Mouse (Mus musculus) midbrain, embryonic 11.5 days (tissue): ENCODE measurements at regions not wholly inside any gene's neighbourhood (a gene's known extent, or its start where the extent isn't known, plus 50 kb on each side); places are given as distances from the start of the nearest gene placed in this dataset.

Experiments
- ATAC-seq: fragments of 200-750 bp; cut with Nextera tagmentation; 2 replicates; pipeline ENCODE4 v1.8.0; 2017; ENCODE audit warnings: moderate TSS enrichment, moderate library complexity; ENCODE audit not compliant: low FRiP score
- DNase-seq: peaks from one replicate; pipeline ENCODE4 v3.0.0; 2015; ENCODE audit warnings: low spot score; ENCODE audit errors: missing footprints
- H3K27ac ChIP-seq: fragments of 300-500 bp; sonication (generic); 2 replicates; pipeline ENCODE4 v1.5.1; 2014; ENCODE audit warnings: low read depth, low read length
- H3K27me3 ChIP-seq: fragments of 300-500 bp; sonication (generic); 2 replicates; pipeline ENCODE4 v1.6.1; 2014; ENCODE audit warnings: mild to moderate bottlenecking, low read length, moderate library complexity, mixed read lengths; ENCODE audit not compliant: control insufficient read depth, insufficient read depth
- H3K36me3 ChIP-seq: fragments of 300-500 bp; sonication (generic); 2 replicates; pipeline ENCODE4 v1.6.1; 2014; ENCODE audit warnings: mild to moderate bottlenecking, low read length, moderate library complexity, mixed read lengths; ENCODE audit not compliant: control insufficient read depth, insufficient read depth
- H3K4me1 ChIP-seq: fragments of 300-500 bp; sonication (generic); 2 replicates; pipeline ENCODE4 v1.6.1; 2014; ENCODE audit warnings: low read length; ENCODE audit not compliant: control insufficient read depth, insufficient read depth
- H3K4me2 ChIP-seq: fragments of 300-500 bp; sonication (generic); 2 replicates; pipeline ENCODE4 v1.6.1; 2014; ENCODE audit warnings: mild to moderate bottlenecking, moderate library complexity
- H3K4me3 ChIP-seq: fragments of 300-500 bp; sonication (generic); 2 replicates; pipeline ENCODE4 v1.5.1; 2014; ENCODE audit warnings: low read depth, low read length
- H3K9ac ChIP-seq: fragments of 300-500 bp; sonication (generic); 2 replicates; pipeline ENCODE4 v1.6.1; 2014; ENCODE audit warnings: low read length
- H3K9me3 ChIP-seq: fragments of 300-500 bp; sonication (generic); 2 replicates; pipeline ENCODE4 v1.6.1; 2016; ENCODE audit warnings: low read length; ENCODE audit not compliant: control insufficient read depth
- WGBS: fragments of 180-500 bp; shearing (Covaris S2); extraction: QIAGEN DNeasy Blood & Tissue Kit; methylation state at CpG from one replicate; pipeline ENCODE4 v1.1.7; 2014; 5-methylcytosine and 5-hydroxymethylcytosine counted together

GRCm38 (mm10) chr3:56773920-56774319 lies 527.9 kb downstream of the Tm4sf1 start:
- H3K36me3 ChIP-seq = no peaks in the 10 kb centered on the region
- H3K9ac ChIP-seq = no peak overlapping the region
- no peaks in the 10 kb centered on the region for H3K27me3 ChIP-seq
- H3K4me2 ChIP-seq = no peak overlapping the region
- 86% methylated on average over 5 of the region's 5 CpGs for WGBS
- H3K9me3 ChIP-seq = no peaks in the 10 kb centered on the region
- H3K4me3 ChIP-seq = no peak overlapping the region
- ATAC-seq (no peak), DNase-seq (no peak)
- no peak overlapping the region for H3K27ac ChIP-seq
- H3K4me1 ChIP-seq = peaks cover 3% of the 10 kb centered on the region; the same call in 1 of the 2 replicates

GRCm38 (mm10) chr3:56770225-56770624 lies 531.6 kb downstream of the Tm4sf1 start:
- Histone ChIP-seq H3K9ac (no peak overlapping the region), H3K9me3 (no peaks in the 10 kb centered on the region), H3K4me2 (no peak overlapping the region), H3K36me3 (no peaks in the 10 kb centered on the region), H3K4me1 (peaks cover 3% of the 10 kb centered on the region; the same call in 1 of the 2 replicates), H3K4me3 (no peak overlapping the region), H3K27ac (no peak overlapping the region), H3K27me3 (no peaks in the 10 kb centered on the region)
- DNase-seq = no peak
- 57% methylated on average over 2 of the region's 2 CpGs for WGBS
- peak; percentile 57; the same call in 1 of the 2 replicates for ATAC-seq

DNA sequence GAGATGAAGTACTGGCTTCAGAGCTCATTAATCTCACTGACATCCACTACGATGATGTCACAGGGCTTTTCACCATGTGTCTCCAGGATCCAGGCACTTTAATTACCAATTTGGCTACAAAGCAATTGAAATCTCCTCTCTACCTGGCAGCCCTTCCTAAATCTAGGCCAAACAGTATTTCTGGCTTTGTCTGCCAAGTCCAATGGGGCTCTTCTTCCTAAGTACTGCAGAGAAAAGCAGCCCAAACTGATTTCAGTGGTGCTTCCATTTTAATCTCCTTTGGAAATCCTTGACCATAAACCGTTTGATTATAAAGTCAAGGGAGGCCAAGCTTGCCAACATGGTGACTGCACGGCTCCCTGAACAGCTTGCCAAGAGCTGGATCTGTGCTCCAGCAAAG lies 534.7 kb downstream of the Tm4sf1 start:
- Histone ChIP-seq H3K9me3 (no peaks in the 10 kb centered on the region), H3K4me1 (peaks cover 3% of the 10 kb centered on the region; the same call in 1 of the 2 replicates), H3K4me3 (no peak overlapping the region), H3K27me3 (no peaks in the 10 kb centered on the region), H3K27ac (no peak overlapping the region), H3K9ac (no peak overlapping the region), H3K36me3 (no peaks in the 10 kb centered on the region), H3K4me2 (no peak overlapping the region)
- ATAC-seq = no peak
- 82% methylated on average over 3 of the region's 3 CpGs for WGBS
- DNase-seq = no peak

- Histone ChIP-seq H3K27ac (no peak overlapping the region), H3K36me3 (no peaks in the 10 kb centered on the region), H3K9me3 (no peaks in the 10 kb centered on the region), H3K4me2 (no peak overlapping the region), H3K9ac (no peak overlapping the region), H3K4me1 (no peaks in the 10 kb centered on the region), H3K4me3 (no peak overlapping the region), H3K27me3 (no peaks in the 10 kb centered on the region)
- WGBS = 86% methylated on average over 3 of the region's 3 CpGs
- DNase-seq (no peak), ATAC-seq (no peak)
These were observed 537.5 kb downstream of the Tm4sf1 start for GRCm38 (mm10) chr3:56764336-56764735.

GRCm38 (mm10) chr3:56763896-56764295 lies 537.9 kb downstream of the Tm4sf1 start:
- no peaks in the 10 kb centered on the region for H3K27me3 ChIP-seq
- no peak overlapping the region for H3K27ac ChIP-seq
- no peaks in the 10 kb centered on the region for H3K36me3 ChIP-seq
- no peak overlapping the region for H3K9ac ChIP-seq
- no peak overlapping the region for H3K4me2 ChIP-seq
- WGBS = 84% methylated on average over 6 of the region's 6 CpGs
- ATAC-seq (no peak), DNase-seq (no peak)
- no peaks in the 10 kb centered on the region for H3K9me3 ChIP-seq
- no peaks in the 10 kb centered on the region for H3K4me1 ChIP-seq
- H3K4me3 ChIP-seq = no peak overlapping the region

DNA sequence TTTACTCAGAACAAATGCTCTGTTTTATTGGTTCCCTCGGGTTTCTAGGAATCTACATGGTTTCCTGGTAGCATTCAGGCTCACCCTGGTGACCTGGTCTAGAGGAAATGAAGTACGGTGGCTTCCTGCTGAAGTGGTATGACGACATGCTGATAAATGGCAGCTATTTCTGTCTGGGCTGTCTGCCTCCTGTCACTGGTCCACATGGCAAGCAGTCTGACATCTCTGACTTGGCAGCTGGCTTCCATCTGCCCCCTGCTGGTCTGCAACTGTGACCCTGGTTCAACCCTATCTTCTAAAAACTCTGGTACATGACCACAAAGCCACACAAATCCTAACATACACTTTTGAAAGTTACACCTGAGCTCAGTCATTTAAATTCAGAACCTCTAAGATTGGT lies 548.1 kb downstream of the Tm4sf1 start:
- 62% methylated on average over 3 of the region's 3 CpGs for WGBS
- ATAC-seq = peak; percentile 75; the same call in 1 of the 2 replicates

GRCm38 (mm10) chr3:56751926-56752325 lies 549.9 kb downstream of the Tm4sf1 start:
- WGBS = 85% methylated on average over 1 of the region's 1 CpGs
- no peak for ATAC-seq
- Histone ChIP-seq H3K4me3 (no peak overlapping the region), H3K4me1 (no peaks in the 10 kb centered on the region), H3K4me2 (no peak overlapping the region), H3K27ac (no peak overlapping the region), H3K9ac (no peak overlapping the region), H3K9me3 (no peaks in the 10 kb centered on the region), H3K36me3 (no peaks in the 10 kb centered on the region), H3K27me3 (no peaks in the 10 kb centered on the region)
- no peak for DNase-seq

More for the DNA sequence above, 548.1 kb downstream of the Tm4sf1 start:
- Histone ChIP-seq H3K27ac (no peak overlapping the region), H3K4me1 (no peaks in the 10 kb centered on the region), H3K9me3 (no peaks in the 10 kb centered on the region), H3K9ac (no peak overlapping the region), H3K4me3 (no peak overlapping the region), H3K4me2 (no peak overlapping the region), H3K36me3 (no peaks in the 10 kb centered on the region), H3K27me3 (no peaks in the 10 kb centered on the region)
- DNase-seq = no peak

- H3K9me3 ChIP-seq = no peaks in the 10 kb centered on the region
- H3K27ac ChIP-seq = no peak overlapping the region
- no peak overlapping the region for H3K9ac ChIP-seq
- no peaks in the 10 kb centered on the region for H3K4me1 ChIP-seq
- H3K4me2 ChIP-seq = no peak overlapping the region
- H3K36me3 ChIP-seq = no peaks in the 10 kb centered on the region
- no peak overlapping the region for H3K4me3 ChIP-seq
- ATAC-seq (no peak), DNase-seq (no peak)
- no peaks in the 10 kb centered on the region for H3K27me3 ChIP-seq
These were observed 557.4 kb upstream of the Nbea start for GRCm38 (mm10) chr3:56740902-56741301.

DNA sequence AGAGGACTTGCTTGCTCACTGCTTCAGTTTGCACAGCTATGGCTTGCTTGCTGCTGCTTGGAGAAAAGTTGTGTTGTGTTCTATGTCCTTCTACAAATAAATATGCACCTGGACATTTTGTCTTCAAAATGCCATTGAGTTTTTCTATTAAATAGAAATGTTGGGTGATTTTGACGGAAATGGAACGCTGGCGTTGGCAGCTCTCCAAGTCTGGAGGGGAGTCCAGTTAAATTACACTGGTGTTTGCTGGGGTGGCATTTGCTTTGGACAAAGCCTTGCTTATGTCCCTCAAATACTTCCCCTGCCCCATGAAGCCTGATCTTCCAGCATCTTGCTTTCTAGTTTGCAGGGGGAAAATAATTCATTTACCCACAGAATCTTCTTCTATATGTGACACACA lies 556.0 kb upstream of the Nbea start:
- Histone ChIP-seq H3K27me3 (no peaks in the 10 kb centered on the region), H3K4me2 (no peak overlapping the region), H3K9ac (no peak overlapping the region), H3K4me1 (no peaks in the 10 kb centered on the region), H3K36me3 (no peaks in the 10 kb centered on the region), H3K27ac (no peak overlapping the region), H3K9me3 (no peaks in the 10 kb centered on the region), H3K4me3 (no peak overlapping the region)
- no peak for DNase-seq
- 92% methylated on average over 3 of the region's 3 CpGs for WGBS
- no peak for ATAC-seq

GRCm38 (mm10) chr3:56730849-56731248 lies 547.3 kb upstream of the Nbea start:
- Histone ChIP-seq H3K9ac (no peak overlapping the region), H3K4me3 (no peak overlapping the region), H3K4me1 (no peaks in the 10 kb centered on the region), H3K27ac (no peak overlapping the region), H3K9me3 (no peaks in the 10 kb centered on the region), H3K36me3 (no peaks in the 10 kb centered on the region), H3K27me3 (no peaks in the 10 kb centered on the region), H3K4me2 (no peak overlapping the region)
- ATAC-seq (no peak), DNase-seq (no peak)
- 75% methylated on average over 3 of the region's 3 CpGs for whole genome bisulfite sequencing
